Mouse (Mus musculus) gastrocnemius, adult 18-20 months (tissue): Measurements from ENCODE around the gene Gm12184. TPM values are rescaled to one million over a fixed set of nuclear protein-coding genes. Genes with fewer than 3 reads are reported as not detected.
"Not testable (repeated sequence)": the region's sequence is repeated elsewhere in the genome, so short reads cannot be mapped to it uniquely, and the experiment has no call there.

ENCODE experiments used
- DNase-seq: peaks from one replicate; pipeline ENCODE4 v3.0.0; 2021; ENCODE audit warnings: low spot score
- total RNA-seq, 2 experiments: library from RNA; stranded (reverse); gene quantifications; 2 replicates each; pipeline ENCODE4 v1.2.3; 2021

Gene Gm12184
- total RNA-seq, 2 experiments from 2014 or later: 1.8 to 2.5 TPM

- no peak for DNase-seq
These were observed 2.1 kb downstream of the Gm12184 start for GRCm38 (mm10) chr11:48824311-48824830.

GRCm38 (mm10) chr11:48823536-48823972, 2.9 kb downstream of the Gm12184 start:
- peak; percentile 60 for DNase-seq

GRCm38 (mm10) chr11:48822768-48823512, 3.5 kb downstream of the Gm12184 start:
- DNase-seq: no peak

GRCm38 (mm10) chr11:48821299-48821698, 5.2 kb downstream of the Gm12184 start:
- DNase-seq: not testable (repeated sequence)

- DNase-seq: no peak
These were observed 6.2 kb downstream of the Gm12184 start for GRCm38 (mm10) chr11:48820308-48820674.

- DNase-seq: no peak
These were observed 6.7 kb downstream of the Gm12184 start for GRCm38 (mm10) chr11:48819614-48820307.

GRCm38 (mm10) chr11:48818346-48818745, 8.1 kb downstream of the Gm12184 start:
- DNase-seq: peak; percentile 92

- no peak for DNase-seq
These were observed 8.7 kb downstream of the Gm12184 start for GRCm38 (mm10) chr11:48817794-48818193.

GRCm38 (mm10) chr11:48816800-48817665, 9.4 kb downstream of the Gm12184 start, which contains the start of gene Trim41:
Trim41 (minus strand) TSS chr11:48817353.
- peak; percentile 99 for DNase-seq

- no peak for DNase-seq
These were observed 10.1 kb downstream of the Gm12184 start for GRCm38 (mm10) chr11:48816281-48816781.

- no peak for DNase-seq
These were observed 10.6 kb downstream of the Gm12184 start for GRCm38 (mm10) chr11:48815851-48816250.

GRCm38 (mm10) chr11:48813782-48814181, 12.7 kb downstream of the Gm12184 start:
- DNase-seq: no peak

GRCm38 (mm10) chr11:48810142-48810541, 16.3 kb downstream of the Gm12184 start:
- no peak for DNase-seq

- DNase-seq: no peak
These were observed 17.0 kb downstream of the Gm12184 start for GRCm38 (mm10) chr11:48809434-48809830.

GRCm38 (mm10) chr11:48808737-48809433, 17.6 kb downstream of the Gm12184 start:
- DNase-seq: no peak

GRCm38 (mm10) chr11:48808304-48808646, 18.2 kb downstream of the Gm12184 start:
- no peak for DNase-seq

GRCm38 (mm10) chr11:48807563-48808303, 18.7 kb downstream of the Gm12184 start:
- DNase-seq: no peak

- DNase-seq: no peak
These were observed 19.4 kb downstream of the Gm12184 start for GRCm38 (mm10) chr11:48806856-48807562.

- DNase-seq: no peak
These were observed 21.5 kb downstream of the Gm12184 start for GRCm38 (mm10) chr11:48804922-48805321.
